Mouse (Mus musculus) CH12.LX (cell line): Measurements from ENCODE around the gene Adgrl1. TPM values are rescaled to one million over a fixed set of nuclear protein-coding genes. Genes with fewer than 3 reads are reported as not detected.

Experiments
- DNase-seq: peaks from one replicate; pipeline ENCODE4 v3.0.0-alpha.2; 2013; ENCODE audit errors: extremely low read depth
- H3K27ac ChIP-seq: 2 replicates; pipeline ENCODE4 v1.5.1; 2012; ENCODE audit warnings: low read depth, mild to moderate bottlenecking, control low read depth, moderate library complexity; ENCODE audit not compliant: insufficient read depth
- H3K27me3 ChIP-seq: replicated peaks from 2 replicates; pipeline ENCODE3; 2012; ENCODE audit warnings: inconsistent platforms
- H3K36me3 ChIP-seq, 2 experiments: replicated peaks in 1 of 2; 2 replicates each; pipeline versions ENCODE3 to v1.6.1; 2012; ENCODE audit warnings: inconsistent platforms in 1 of 2, low read length in 1 of 2, mild to moderate bottlenecking in 1 of 2, mixed read lengths in 1 of 2, moderate library complexity in 1 of 2; ENCODE audit not compliant: control insufficient read depth in 1 of 2, insufficient read depth in 1 of 2
- H3K4me1 ChIP-seq, 2 experiments: 2 replicates each; pipeline ENCODE4 v1.6.1; 2012; ENCODE audit warnings: inconsistent platforms in 1 of 2, moderate library complexity in 1 of 2; ENCODE audit not compliant: insufficient read depth in 2 of 2, control insufficient read depth in 1 of 2
- H3K4me2 ChIP-seq: 2 replicates; pipeline ENCODE4 v1.6.1; 2012; ENCODE audit warnings: low read depth, mild to moderate bottlenecking, control low read depth; ENCODE audit not compliant: poor library complexity, insufficient read depth, severe bottlenecking
- H3K4me3 ChIP-seq, 3 experiments: fragments of 150-350 bp in 1 of 3; sonication (generic) in 1 of 3; replicated peaks in 1 of 3; 2 replicates each; pipeline versions ENCODE3 to v1.5.1; 2011 to 2012; ENCODE audit warnings: low read depth in 2 of 3, low read length in 2 of 3, mild to moderate bottlenecking in 2 of 3, moderate library complexity in 2 of 3, control low read depth in 1 of 3, improper control_type of control experiment in 1 of 3, inconsistent platforms in 1 of 3, mixed read lengths in 1 of 3; ENCODE audit not compliant: poor library complexity in 1 of 3
- H3K79me2 ChIP-seq: replicated peaks from 2 replicates; pipeline ENCODE4 v1.6.1; 2012; ENCODE audit warnings: mild to moderate bottlenecking, moderate library complexity; ENCODE audit not compliant: control insufficient read depth, poor library complexity, insufficient read depth, severe bottlenecking; ENCODE audit errors: extremely low read depth
- H3K9ac ChIP-seq: 2 replicates; pipeline ENCODE4 v1.6.1; 2012; ENCODE audit warnings: low read depth, mild to moderate bottlenecking, control low read depth, moderate library complexity; ENCODE audit not compliant: insufficient read depth
- H3K9me3 ChIP-seq: replicated peaks from 2 replicates; pipeline ENCODE3; 2012; ENCODE audit warnings: low read length, inconsistent platforms, mixed read lengths
- BHLHE40 ChIP-seq: IDR thresholded peaks from 2 replicates; pipeline ENCODE4 v1.6.1; 2011; ENCODE audit warnings: mild to moderate bottlenecking, low read depth, low read length, improper control_type of control experiment
- CHD2 ChIP-seq: IDR thresholded peaks from 2 replicates; pipeline ENCODE4 v1.6.1; 2011; ENCODE audit warnings: low read length, improper control_type of control experiment
- E2F4 ChIP-seq: IDR thresholded peaks from 2 replicates; pipeline ENCODE4 v1.6.1; 2011; ENCODE audit warnings: low read depth, low read length, improper control_type of control experiment; ENCODE audit not compliant: insufficient replicate concordance
- GABPA ChIP-seq: IDR thresholded peaks from 2 replicates; pipeline ENCODE4 v1.6.1; 2012; ENCODE audit warnings: low read depth, low read length, improper control_type of control experiment, inconsistent platforms; ENCODE audit not compliant: insufficient replicate concordance
- HCFC1 ChIP-seq: IDR thresholded peaks from 2 replicates; pipeline ENCODE4 v1.6.1; 2012; ENCODE audit warnings: low read depth, mild to moderate bottlenecking, inconsistent platforms, low read length, improper control_type of control experiment
- IRF4 ChIP-seq: IDR thresholded peaks from 2 replicates; pipeline ENCODE4 v1.6.1; 2014; ENCODE audit warnings: low read depth, mild to moderate bottlenecking, inconsistent platforms, low read length, improper control_type of control experiment
- JUND ChIP-seq: conservative IDR thresholded peaks from 2 replicates; pipeline ENCODE4 v1.6.1; 2011; ENCODE audit warnings: low read depth, low read length, improper control_type of control experiment
- KAT2A ChIP-seq: IDR thresholded peaks from 2 replicates; pipeline ENCODE4 v1.6.1; 2012; ENCODE audit warnings: low read length, improper control_type of control experiment, inconsistent platforms; ENCODE audit not compliant: insufficient replicate concordance
- MAFK ChIP-seq: IDR thresholded peaks from 2 replicates; pipeline ENCODE4 v1.6.1; 2011; ENCODE audit warnings: low read length, improper control_type of control experiment; ENCODE audit not compliant: insufficient replicate concordance
- MAX ChIP-seq: IDR thresholded peaks from 2 replicates; pipeline ENCODE4 v1.6.1; 2011; ENCODE audit warnings: low read length, improper control_type of control experiment
- MAZ ChIP-seq: IDR thresholded peaks from 2 replicates; pipeline ENCODE4 v1.6.1; 2012; ENCODE audit warnings: low read depth, mild to moderate bottlenecking, inconsistent platforms, low read length, improper control_type of control experiment, moderate library complexity
- MEF2A ChIP-seq: IDR thresholded peaks from 2 replicates; pipeline ENCODE4 v1.6.1; 2014; ENCODE audit warnings: low read depth, mild to moderate bottlenecking, inconsistent platforms, low read length, improper control_type of control experiment, borderline replicate concordance
- MYC ChIP-seq: IDR thresholded peaks from 2 replicates; pipeline ENCODE4 v1.6.1; 2011; ENCODE audit warnings: low read depth, mild to moderate bottlenecking, improper control_type of control experiment, low read length
- NRF1 ChIP-seq: IDR thresholded peaks from 2 replicates; pipeline ENCODE4 v1.6.1; 2014; ENCODE audit warnings: low read depth, mild to moderate bottlenecking, inconsistent platforms, low read length, improper control_type of control experiment, moderate library complexity
- PAX5 ChIP-seq: IDR thresholded peaks from 2 replicates; pipeline ENCODE4 v1.6.1; 2012; ENCODE audit warnings: low read length, inconsistent platforms, mixed read lengths
- POLR2A ChIP-seq: IDR thresholded peaks from 2 replicates; pipeline ENCODE4 v1.6.1; 2011; ENCODE audit warnings: low read depth, mild to moderate bottlenecking, improper control_type of control experiment, low read length
- RAD21 ChIP-seq: IDR thresholded peaks from 2 replicates; pipeline ENCODE4 v1.6.1; 2011; ENCODE audit warnings: low read depth, mild to moderate bottlenecking, low read length, improper control_type of control experiment, moderate library complexity
- TCF12 ChIP-seq: IDR thresholded peaks from 2 replicates; pipeline ENCODE4 v1.6.1; 2014; ENCODE audit warnings: low read depth, mild to moderate bottlenecking, inconsistent platforms, low read length, improper control_type of control experiment
- USF1 ChIP-seq: IDR thresholded peaks from 2 replicates; pipeline ENCODE4 v1.6.1; 2014; ENCODE audit warnings: low read depth, mild to moderate bottlenecking, inconsistent platforms, low read length, improper control_type of control experiment
- ZKSCAN1 ChIP-seq: IDR thresholded peaks from 2 replicates; pipeline ENCODE4 v1.6.1; 2012; ENCODE audit warnings: low read depth, inconsistent platforms, low read length, improper control_type of control experiment, borderline replicate concordance
- ZMIZ1 ChIP-seq: IDR thresholded peaks from 2 replicates; pipeline ENCODE4 v1.6.1; 2012; ENCODE audit warnings: low read depth, mild to moderate bottlenecking, inconsistent platforms, low read length, improper control_type of control experiment
- dilution Hi-C: fragments of 300-500 bp; cut with MboI; formaldehyde crosslinking; loops from 2 replicates; pipeline ENCODE4 v1.14.3; 2020; ENCODE audit warnings: low sequenced_read_pairs; ENCODE audit not compliant: extremely low pct_unique_long_range_greater_than_20kb, extremely low pct_ligation_motif_present
- in situ Hi-C: fragments of 300-500 bp; cut with MboI; formaldehyde crosslinking; loops from 3 replicates; pipeline ENCODE4 v1.14.3; 2019; ENCODE audit warnings: low sequenced_read_pairs, low pct_ligation_motif_present, low pct_unique_long_range_greater_than_20kb, mixed read lengths
- polyA plus RNA-seq: library from polyadenylated mRNA; unstranded; fragments of >175 nt; gene quantifications from 2 replicates; pipeline ENCODE4 v1.2.1, GENCODE M21; 2012; ENCODE audit warnings: low read depth; ENCODE audit not compliant: insufficient read length
- total RNA-seq, 2 experiments: library from RNA; depleted of rRNA; stranded (reverse); fragments of 300-350 nt in 1 of 2; fragments of >200 nt in 1 of 2; gene quantifications; 2 replicates each; pipeline ENCODE4 v1.2.3; 2012 to 2014

Adgrl1 gene
- total and polyA plus RNA-seq, 3 experiments, result 4.4 to 14.8 (median 14.5) TPM

DNA sequence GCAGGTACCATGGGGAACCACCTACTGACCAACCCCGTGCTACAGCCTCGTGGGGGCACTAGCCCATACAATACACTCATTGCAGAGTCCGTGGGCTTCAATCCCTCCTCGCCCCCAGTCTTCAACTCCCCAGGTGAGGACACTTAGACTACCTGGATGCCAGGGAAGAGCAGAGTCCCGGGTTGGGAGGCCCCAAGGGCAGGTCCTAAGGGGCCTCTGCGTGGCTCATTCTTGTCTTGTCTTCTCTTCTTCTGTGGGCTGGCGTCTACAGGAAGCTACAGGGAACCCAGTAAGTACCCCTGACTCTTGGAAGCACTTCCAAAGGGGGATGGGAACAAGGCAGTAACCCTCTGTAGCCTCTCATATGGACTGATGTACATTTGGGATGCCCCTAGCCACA is 37.7 kb downstream of the Adgrl1 start:
- Histone ChIP-seq H3K4me1 (no peaks in the 10 kb centered on the region), H3K9ac (no peak overlapping the region), H3K4me3 (no peak overlapping the region), H3K79me2 (no peaks in the 10 kb centered on the region), H3K4me2 (no peak overlapping the region), H3K27me3 (no peaks in the 10 kb centered on the region), H3K27ac (no peak overlapping the region), H3K36me3 (peaks cover 40 to 82% of the 10 kb centered on the region in 2 experiments), H3K9me3 (no peaks in the 10 kb centered on the region)
- dilution Hi-C loops, result no loop called here
- no peak for TF ChIP-seq ZMIZ1
- no peak for TF ChIP-seq MAFK
- TF ChIP-seq RAD21, result no peak
- TF ChIP-seq MAZ, result no peak
- no peak for TF ChIP-seq KAT2A
- TF ChIP-seq IRF4, result no peak
- no peak for TF ChIP-seq TCF12
- TF ChIP-seq MAX, result no peak
- TF ChIP-seq HCFC1, result no peak
- no peak for TF ChIP-seq CHD2
- TF ChIP-seq E2F4, result no peak
- in situ Hi-C loops, result no loop called here
- DNase-seq, result no peak

GRCm38 (mm10) chr8:83938330-83938729 is 38.4 kb downstream of the Adgrl1 start:
- no peaks in the 10 kb centered on the region for H3K79me2 ChIP-seq
- H3K36me3 ChIP-seq, result peaks cover 36 to 75% of the 10 kb centered on the region in 2 experiments
- no peak overlapping the region for H3K27ac ChIP-seq
- DNase-seq, result no peak
- H3K4me1 ChIP-seq, result no peaks in the 10 kb centered on the region
- no peak overlapping the region for H3K4me3 ChIP-seq
- TF ChIP-seq ZKSCAN1 (no peak), IRF4 (no peak), MAFK (no peak), TCF12 (no peak), JUND (no peak), CHD2 (no peak), PAX5 (no peak), NRF1 (no peak), MEF2A (no peak), GABPA (no peak), USF1 (no peak), BHLHE40 (no peak), POLR2A (no peak), MYC (no peak)
- no peak overlapping the region for H3K4me2 ChIP-seq
- no peaks in the 10 kb centered on the region for H3K27me3 ChIP-seq
- dilution Hi-C loops, result no loop called here
- in situ Hi-C loops, result no loop called here
- no peak overlapping the region for H3K9ac ChIP-seq
- no peaks in the 10 kb centered on the region for H3K9me3 ChIP-seq
